Mouse (Mus musculus): ENCODE measurements at regions not wholly inside any gene's neighbourhood (a gene's known extent, or its start where the extent isn't known, plus 50 kb on each side); places are given as distances from the start of the nearest gene placed in this dataset.

GRCm38 (mm10) chr17:48792954-48793353 is 139.2 kb upstream of the Lrfn2 start:
- DNase-seq = no peak

- DNase-seq = no peak
Measured at GRCm38 (mm10) chr17:48795773-48796172, 136.4 kb upstream of the Lrfn2 start.

- no peak for DNase-seq
Measured at GRCm38 (mm10) chr17:48798196-48798595, 134.0 kb upstream of the Lrfn2 start.

GRCm38 (mm10) chr17:48802673-48803072 is 129.5 kb upstream of the Lrfn2 start:
- DNase-seq = no peak

- DNase-seq = no peak
Measured at GRCm38 (mm10) chr17:48807905-48808304, 124.3 kb upstream of the Lrfn2 start.

GRCm38 (mm10) chr17:48814753-48815504 is 117.2 kb upstream of the Lrfn2 start:
- no peak for DNase-seq

GRCm38 (mm10) chr17:48816588-48817324 is 115.4 kb upstream of the Lrfn2 start:
- DNase-seq = peak; percentile 30 to 53

GRCm38 (mm10) chr17:48817551-48817950 is 114.6 kb upstream of the Lrfn2 start:
- DNase-seq = no peak

GRCm38 (mm10) chr17:48819703-48820102 is 112.5 kb upstream of the Lrfn2 start:
- no peak for DNase-seq

- DNase-seq = no peak
Measured at GRCm38 (mm10) chr17:48822101-48822876, 109.9 kb upstream of the Lrfn2 start.

GRCm38 (mm10) chr17:48823921-48824320 is 108.3 kb upstream of the Lrfn2 start:
- peak in 1 of 2 experiments; percentile 5 for DNase-seq

- no peak for DNase-seq
Measured at GRCm38 (mm10) chr17:48825212-48825913, 106.8 kb upstream of the Lrfn2 start.

GRCm38 (mm10) chr17:48838297-48838979 is 93.7 kb upstream of the Lrfn2 start:
- DNase-seq = no peak

GRCm38 (mm10) chr17:48847890-48848289 is 84.3 kb upstream of the Lrfn2 start:
- DNase-seq = no peak

- DNase-seq = no peak
Measured at GRCm38 (mm10) chr17:48850910-48851309, 81.3 kb upstream of the Lrfn2 start.

- peak in 1 of 2 experiments; percentile 37 for DNase-seq
Measured at GRCm38 (mm10) chr17:48858891-48859290, 73.3 kb upstream of the Lrfn2 start.

- no peak for DNase-seq
Measured at GRCm38 (mm10) chr17:48870443-48870842, 61.7 kb upstream of the Lrfn2 start.

GRCm38 (mm10) chr17:48877505-48877904 is 54.7 kb upstream of the Lrfn2 start:
- no peak for DNase-seq

- DNase-seq = no peak
Measured at GRCm38 (mm10) chr17:48880590-48880989, 51.6 kb upstream of the Lrfn2 start.

- no peak for DNase-seq
Measured at GRCm38 (mm10) chr17:48881946-48882345, 50.2 kb upstream of the Lrfn2 start.

All from kidney, postnatal 36 days (tissue).